Mouse (Mus musculus): ENCODE results near the gene Pphln1.

The Pphln1 gene

GRCm38 (mm10) chr15:93494700-93495099 is 96.5 kb downstream of the Pphln1 start:
- no peak overlapping the region for H3K4me3 ChIP-seq (replicated peaks; ENCODE audit: low read length)
- H3K36me3 ChIP-seq (ENCODE audit: insufficient read depth, low read length) = peaks cover 4% of the 10 kb centered on the region; the same call in 1 of the 2 replicates
- no peak for TF ChIP-seq NANOG (IDR thresholded peaks at IDR 0.05; ENCODE audit: borderline replicate concordance, low read length)
- TF ChIP-seq POU5F1 (IDR thresholded peaks at IDR 0.05; ENCODE audit: borderline replicate concordance, low read length) = no peak
- no peak for TF ChIP-seq CTCF (conservative IDR thresholded peaks at IDR 0.05; ENCODE audit: low read length)
- no peaks in the 10 kb centered on the region for H3K9me3 ChIP-seq (ENCODE audit: low read length)
- peaks cover 37% of the 10 kb centered on the region for H3K4me1 ChIP-seq (replicated peaks; ENCODE audit: low read depth, low read length)
- H3K27me3 ChIP-seq (ENCODE audit: insufficient read depth, low read length) = peaks cover 29% of the 10 kb centered on the region

- Histone ChIP-seq H3K4me3 (replicated peaks; ENCODE audit: low read length) (no peak overlapping the region), H3K27me3 (ENCODE audit: insufficient read depth, low read length) (peaks cover 63% of the 10 kb centered on the region), H3K36me3 (ENCODE audit: insufficient read depth, low read length) (no peaks in the 10 kb centered on the region; the same call in 1 of the 2 replicates), H3K4me1 (replicated peaks; ENCODE audit: low read depth, low read length) (peaks cover 39% of the 10 kb centered on the region), H3K9me3 (ENCODE audit: low read length) (no peaks in the 10 kb centered on the region)
- TF ChIP-seq POU5F1 (IDR thresholded peaks at IDR 0.05; ENCODE audit: borderline replicate concordance, low read length) (no peak), NANOG (IDR thresholded peaks at IDR 0.05; ENCODE audit: borderline replicate concordance, low read length) (no peak), CTCF (conservative IDR thresholded peaks at IDR 0.05; ENCODE audit: low read length) (no peak)
Measured at GRCm38 (mm10) chr15:93499866-93500265, 101.7 kb downstream of the Pphln1 start.

GRCm38 (mm10) chr15:93502703-93503102 is 104.6 kb downstream of the Pphln1 start:
- 0 out of 2 replicates have a peak, but pooled peaks cover 5% of the 10 kb centered on the region for H3K9me3 ChIP-seq (ENCODE audit: low read length)
- peaks cover 72% of the 10 kb centered on the region for H3K27me3 ChIP-seq (ENCODE audit: insufficient read depth, low read length)

GRCm38 (mm10) chr15:93503201-93503745 is 105.1 kb downstream of the Pphln1 start:
- Histone ChIP-seq H3K36me3 (ENCODE audit: insufficient read depth, low read length) (no peaks in the 10 kb centered on the region), H3K9me3 (ENCODE audit: low read length) (0 out of 2 replicates have a peak, but pooled peaks cover 7% of the 10 kb centered on the region), H3K27me3 (ENCODE audit: insufficient read depth, low read length) (peaks cover 74% of the 10 kb centered on the region), H3K4me3 (replicated peaks; ENCODE audit: low read length) (peak overlapping the region; percentile 70), H3K4me1 (replicated peaks; ENCODE audit: low read depth, low read length) (peaks cover 37% of the 10 kb centered on the region)
- TF ChIP-seq NANOG (IDR thresholded peaks at IDR 0.05; ENCODE audit: borderline replicate concordance, low read length) = no peak
- TF ChIP-seq POU5F1 (IDR thresholded peaks at IDR 0.05; ENCODE audit: borderline replicate concordance, low read length) = no peak
- TF ChIP-seq CTCF (conservative IDR thresholded peaks at IDR 0.05; ENCODE audit: low read length) = no peak

More at GRCm38 (mm10) chr15:93502703-93503102, 104.6 kb downstream of the Pphln1 start:
- peak overlapping the region; percentile 70 for H3K4me3 ChIP-seq (replicated peaks; ENCODE audit: low read length)
- peaks cover 39% of the 10 kb centered on the region for H3K4me1 ChIP-seq (replicated peaks; ENCODE audit: low read depth, low read length)
- TF ChIP-seq NANOG (IDR thresholded peaks at IDR 0.05; ENCODE audit: borderline replicate concordance, low read length) (no peak), CTCF (conservative IDR thresholded peaks at IDR 0.05; ENCODE audit: low read length) (peak; percentile 62), POU5F1 (IDR thresholded peaks at IDR 0.05; ENCODE audit: borderline replicate concordance, low read length) (no peak)
- no peaks in the 10 kb centered on the region for H3K36me3 ChIP-seq (ENCODE audit: insufficient read depth, low read length)

- Histone ChIP-seq H3K4me3 (replicated peaks; ENCODE audit: low read length) (no peak overlapping the region), H3K9me3 (ENCODE audit: low read length) (0 out of 2 replicates have a peak, but pooled peaks cover 7% of the 10 kb centered on the region), H3K36me3 (ENCODE audit: insufficient read depth, low read length) (no peaks in the 10 kb centered on the region), H3K4me1 (replicated peaks; ENCODE audit: low read depth, low read length) (peaks cover 24% of the 10 kb centered on the region), H3K27me3 (ENCODE audit: insufficient read depth, low read length) (peaks cover 74% of the 10 kb centered on the region)
- no peak for TF ChIP-seq CTCF (conservative IDR thresholded peaks at IDR 0.05; ENCODE audit: low read length)
- TF ChIP-seq NANOG (IDR thresholded peaks at IDR 0.05; ENCODE audit: borderline replicate concordance, low read length) = no peak
- TF ChIP-seq POU5F1 (IDR thresholded peaks at IDR 0.05; ENCODE audit: borderline replicate concordance, low read length) = no peak
Measured at GRCm38 (mm10) chr15:93504808-93505207, 106.7 kb downstream of the Pphln1 start.

- Histone ChIP-seq H3K4me3 (replicated peaks; ENCODE audit: low read length) (no peak overlapping the region), H3K27me3 (ENCODE audit: insufficient read depth, low read length) (peaks cover 84% of the 10 kb centered on the region), H3K36me3 (ENCODE audit: insufficient read depth, low read length) (no peaks in the 10 kb centered on the region), H3K9me3 (ENCODE audit: low read length) (0 out of 2 replicates have a peak, but pooled peaks cover 7% of the 10 kb centered on the region), H3K4me1 (replicated peaks; ENCODE audit: low read depth, low read length) (peaks cover 30% of the 10 kb centered on the region)
- TF ChIP-seq NANOG (IDR thresholded peaks at IDR 0.05; ENCODE audit: borderline replicate concordance, low read length) = no peak
- no peak for TF ChIP-seq POU5F1 (IDR thresholded peaks at IDR 0.05; ENCODE audit: borderline replicate concordance, low read length)
- no peak for TF ChIP-seq CTCF (conservative IDR thresholded peaks at IDR 0.05; ENCODE audit: low read length)
Measured at GRCm38 (mm10) chr15:93510690-93511336, 112.7 kb downstream of the Pphln1 start.

GRCm38 (mm10) chr15:93512437-93512836 is 114.3 kb downstream of the Pphln1 start:
- Histone ChIP-seq H3K4me3 (replicated peaks; ENCODE audit: low read length) (no peak overlapping the region), H3K36me3 (ENCODE audit: insufficient read depth, low read length) (no peaks in the 10 kb centered on the region), H3K4me1 (replicated peaks; ENCODE audit: low read depth, low read length) (peaks cover 37% of the 10 kb centered on the region), H3K9me3 (ENCODE audit: low read length) (0 out of 2 replicates have a peak, but pooled peaks cover 4% of the 10 kb centered on the region), H3K27me3 (ENCODE audit: insufficient read depth, low read length) (peaks cover 86% of the 10 kb centered on the region)
- TF ChIP-seq CTCF (conservative IDR thresholded peaks at IDR 0.05; ENCODE audit: low read length) (no peak), NANOG (IDR thresholded peaks at IDR 0.05; ENCODE audit: borderline replicate concordance, low read length) (no peak), POU5F1 (IDR thresholded peaks at IDR 0.05; ENCODE audit: borderline replicate concordance, low read length) (no peak)

GRCm38 (mm10) chr15:93513939-93514341 is 115.8 kb downstream of the Pphln1 start:
- H3K27me3 ChIP-seq (ENCODE audit: insufficient read depth, low read length) = peaks cover 87% of the 10 kb centered on the region
- H3K4me3 ChIP-seq (replicated peaks; ENCODE audit: low read length) = no peak overlapping the region
- peaks cover 48% of the 10 kb centered on the region for H3K4me1 ChIP-seq (replicated peaks; ENCODE audit: low read depth, low read length)
- H3K9me3 ChIP-seq (ENCODE audit: low read length) = no peaks in the 10 kb centered on the region
- no peak for TF ChIP-seq CTCF (conservative IDR thresholded peaks at IDR 0.05; ENCODE audit: low read length)
- no peak for TF ChIP-seq NANOG (IDR thresholded peaks at IDR 0.05; ENCODE audit: borderline replicate concordance, low read length)
- no peak for TF ChIP-seq POU5F1 (IDR thresholded peaks at IDR 0.05; ENCODE audit: borderline replicate concordance, low read length)
- no peaks in the 10 kb centered on the region for H3K36me3 ChIP-seq (ENCODE audit: insufficient read depth, low read length)

All from E14TG2a.4 (cell line).